Mouse (Mus musculus): ENCODE measurements at regions not wholly inside any gene's neighbourhood (a gene's known extent, or its start where the extent isn't known, plus 50 kb on each side); places are given as distances from the start of the nearest gene placed in this dataset.

DNA sequence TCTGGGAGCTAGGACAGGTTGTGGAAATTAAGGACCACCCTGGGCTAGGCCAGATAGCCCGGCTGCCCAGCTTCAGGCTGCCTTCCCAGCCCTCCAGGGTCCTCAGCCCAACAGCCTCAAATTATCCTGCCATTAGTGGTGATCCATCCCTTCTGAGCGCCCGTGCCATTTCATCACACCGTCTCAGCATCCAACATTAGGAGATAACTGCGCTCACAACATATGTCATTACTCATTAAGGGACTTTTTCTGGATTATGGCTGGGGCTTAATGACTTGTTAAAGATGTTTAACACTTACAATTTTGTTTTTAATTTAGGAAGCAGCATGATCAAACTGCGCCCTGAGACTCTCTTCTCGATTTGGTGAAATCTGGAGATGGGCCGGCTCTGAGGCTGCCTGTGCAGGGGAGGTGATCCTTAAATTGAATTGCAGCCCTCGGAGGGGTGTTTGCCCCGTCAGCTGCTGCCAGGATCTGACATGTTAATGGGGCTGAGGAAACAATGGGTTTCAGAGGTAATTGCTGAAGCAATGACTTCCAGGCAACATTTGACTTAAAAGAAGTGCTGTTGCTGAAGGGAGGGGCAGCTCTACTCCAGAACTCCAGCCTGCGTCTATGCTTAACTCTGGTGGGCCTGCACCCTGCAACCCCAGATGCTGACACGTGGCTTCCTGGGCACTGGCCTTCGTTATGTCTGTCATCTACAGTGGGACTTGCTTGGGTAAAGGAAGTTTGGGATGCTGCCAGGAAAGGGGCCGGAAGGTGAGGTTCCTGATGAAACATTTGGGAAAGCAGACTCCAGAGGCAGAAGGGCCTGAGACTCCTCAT, 154.9 kb downstream of the 3100002H09Rik start:
- WGBS: 42% methylated on average over 14 of the region's 14 CpGs
- no peak for DNase-seq
- H3K4me1 ChIP-seq (ENCODE audit: control insufficient read depth, insufficient read depth, low read length): no peaks in the 10 kb centered on the region
- H3K4me3 ChIP-seq (replicated peaks; ENCODE audit: extremely low read depth, low read depth, low read length): no peak overlapping the region
- no peak for TF ChIP-seq POLR2A (IDR thresholded peaks at IDR 0.05; ENCODE audit: borderline replicate concordance, extremely low read depth, low read depth, low read length)
- no peak for TF ChIP-seq CTCF (IDR thresholded peaks at IDR 0.05; ENCODE audit: insufficient read depth, low read length)

DNA sequence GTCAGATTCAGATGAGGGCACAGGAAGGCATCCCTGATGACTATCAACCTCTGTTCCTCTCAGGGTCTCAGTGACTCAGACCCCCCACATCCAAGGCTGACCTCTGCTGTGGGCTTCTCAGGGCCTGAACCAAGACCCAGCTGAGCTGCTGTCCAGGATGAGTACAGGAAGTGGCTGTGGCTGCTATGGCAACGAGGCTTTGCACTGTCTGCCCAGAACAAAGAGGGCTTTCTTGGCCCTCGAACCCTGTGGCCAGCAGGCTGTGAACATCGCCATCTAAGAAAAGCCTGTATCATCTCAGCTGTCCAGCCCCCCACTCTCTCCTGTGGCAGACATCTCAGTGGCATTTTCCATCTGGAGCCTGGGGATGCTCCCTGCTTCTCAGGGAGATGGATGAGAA, 159.5 kb downstream of the 3100002H09Rik start:
- DNase-seq: no peak
- no peaks in the 10 kb centered on the region for H3K4me1 ChIP-seq (ENCODE audit: control insufficient read depth, insufficient read depth, low read length)
- 22% methylated on average over 3 of the region's 3 CpGs for WGBS
- TF ChIP-seq CTCF (IDR thresholded peaks at IDR 0.05; ENCODE audit: insufficient read depth, low read length) (no peak), POLR2A (IDR thresholded peaks at IDR 0.05; ENCODE audit: borderline replicate concordance, extremely low read depth, low read depth, low read length) (no peak)
- H3K4me3 ChIP-seq (replicated peaks; ENCODE audit: extremely low read depth, low read depth, low read length): no peak overlapping the region

DNA sequence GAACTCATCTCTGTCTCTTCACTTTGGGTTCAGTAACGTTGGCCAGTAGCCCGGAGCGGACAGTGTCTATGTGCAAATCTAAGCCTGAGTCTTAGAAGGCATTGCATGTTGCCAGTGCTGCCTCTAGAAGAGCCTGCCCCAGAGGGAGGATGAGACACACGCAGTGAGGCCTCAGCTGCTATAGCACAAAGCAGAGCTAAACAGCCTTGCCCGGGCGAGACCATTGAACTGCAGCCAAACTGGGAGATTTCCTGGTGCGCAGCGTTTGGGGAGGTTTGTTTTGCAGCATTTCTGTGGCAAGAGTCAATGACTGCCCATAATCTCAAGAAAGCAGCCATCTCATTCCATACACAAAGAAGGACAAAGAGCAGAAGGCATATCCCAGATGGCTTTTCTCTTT, 164.0 kb downstream of the 3100002H09Rik start:
- no peak for DNase-seq
- no peak for TF ChIP-seq CTCF (IDR thresholded peaks at IDR 0.05; ENCODE audit: insufficient read depth, low read length)
- no peak for TF ChIP-seq POLR2A (IDR thresholded peaks at IDR 0.05; ENCODE audit: borderline replicate concordance, extremely low read depth, low read depth, low read length)
- 51% methylated on average over 8 of the region's 8 CpGs for WGBS
- Histone ChIP-seq H3K4me1 (ENCODE audit: control insufficient read depth, insufficient read depth, low read length) (no peaks in the 10 kb centered on the region), H3K4me3 (replicated peaks; ENCODE audit: extremely low read depth, low read depth, low read length) (no peak overlapping the region)

DNA sequence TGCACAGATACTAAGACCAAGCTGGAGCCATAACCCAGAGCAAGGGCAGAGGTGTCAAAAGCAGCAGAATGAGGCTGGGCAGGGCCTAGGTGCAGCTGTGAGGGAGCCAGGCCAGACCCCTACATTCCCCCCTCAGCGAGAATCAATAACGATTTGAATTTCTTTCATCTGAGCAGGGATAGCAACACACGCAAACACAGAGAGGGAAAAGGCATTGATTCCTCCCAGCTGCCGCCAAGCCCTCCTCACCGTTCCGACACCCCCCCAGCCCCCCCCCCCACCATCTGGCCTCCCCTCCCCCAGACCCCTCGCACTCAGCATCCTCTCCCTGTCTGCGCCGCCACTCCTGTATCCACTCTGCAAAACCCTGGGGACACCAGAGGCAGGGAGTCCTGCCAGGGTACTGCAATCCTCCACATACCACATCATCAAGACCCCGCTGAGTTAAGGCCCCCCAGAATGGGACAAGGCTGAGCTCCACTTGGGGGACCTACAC, 166.9 kb downstream of the 3100002H09Rik start:
- Histone ChIP-seq H3K4me3 (replicated peaks; ENCODE audit: extremely low read depth, low read depth, low read length) (no peak overlapping the region), H3K4me1 (ENCODE audit: control insufficient read depth, insufficient read depth, low read length) (no peaks in the 10 kb centered on the region)
- 12% methylated on average over 7 of the region's 10 CpGs for WGBS
- no peak for TF ChIP-seq POLR2A (IDR thresholded peaks at IDR 0.05; ENCODE audit: borderline replicate concordance, extremely low read depth, low read depth, low read length)
- TF ChIP-seq CTCF (IDR thresholded peaks at IDR 0.05; ENCODE audit: insufficient read depth, low read length): no peak
- no peak for DNase-seq

DNA sequence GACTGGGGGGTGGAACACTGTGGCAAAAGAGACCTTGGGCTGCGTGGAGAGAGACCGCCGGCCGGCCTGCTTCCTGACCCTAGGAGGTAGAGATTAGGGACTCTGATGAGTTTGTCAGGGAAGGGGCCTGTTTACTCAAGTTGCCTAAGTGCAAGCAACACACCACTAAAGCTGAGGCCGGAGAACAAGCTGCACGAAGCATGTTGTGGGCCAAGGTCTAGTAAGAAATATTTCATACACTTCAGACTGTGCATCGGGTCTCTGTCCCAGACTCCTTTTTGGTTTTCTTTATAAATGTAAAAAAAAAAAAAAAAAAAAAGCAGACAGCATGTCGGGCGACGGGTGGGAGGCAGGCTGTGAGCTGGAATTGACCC, 167.5 kb downstream of the 3100002H09Rik start:
- Histone ChIP-seq H3K4me3 (replicated peaks; ENCODE audit: extremely low read depth, low read depth, low read length) (no peak overlapping the region), H3K4me1 (ENCODE audit: control insufficient read depth, insufficient read depth, low read length) (no peaks in the 10 kb centered on the region)
- WGBS: 22% methylated on average over 10 of the region's 10 CpGs
- TF ChIP-seq POLR2A (IDR thresholded peaks at IDR 0.05; ENCODE audit: borderline replicate concordance, extremely low read depth, low read depth, low read length): no peak
- no peak for TF ChIP-seq CTCF (IDR thresholded peaks at IDR 0.05; ENCODE audit: insufficient read depth, low read length)
- DNase-seq: no peak

DNA sequence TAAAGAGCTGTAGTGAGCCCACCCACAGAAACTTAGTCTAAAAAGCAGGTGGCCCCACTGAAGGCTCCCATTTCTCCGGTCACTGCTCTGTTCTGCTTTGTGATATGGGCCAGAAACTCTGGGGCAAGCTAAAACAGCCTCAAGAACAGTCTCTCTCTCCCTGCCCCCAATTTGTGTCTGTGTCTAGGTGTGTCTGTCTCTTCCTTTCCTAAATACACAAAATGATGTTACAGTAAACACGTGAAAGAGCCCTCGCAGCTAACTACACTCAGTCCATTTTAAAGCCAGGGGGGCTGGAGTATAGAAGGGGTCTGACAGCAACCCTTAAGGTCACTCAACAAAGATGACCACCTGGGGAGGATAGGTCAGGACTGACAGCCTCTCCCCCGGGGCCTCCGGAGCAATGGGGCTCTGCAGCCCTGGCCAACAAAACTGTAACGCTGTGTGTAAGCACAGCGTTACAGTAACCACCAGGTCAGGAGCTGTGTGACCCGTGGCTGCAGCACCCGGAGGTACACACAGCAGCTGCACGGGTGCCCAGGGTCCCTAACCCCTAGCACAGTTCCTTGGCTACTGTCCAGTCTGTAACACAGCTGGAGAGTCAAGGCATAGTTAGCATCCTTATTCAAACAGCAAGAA, 168.0 kb downstream of the 3100002H09Rik start:
- Histone ChIP-seq H3K4me3 (replicated peaks; ENCODE audit: extremely low read depth, low read depth, low read length) (no peak overlapping the region), H3K4me1 (ENCODE audit: control insufficient read depth, insufficient read depth, low read length) (no peaks in the 10 kb centered on the region)
- no peak for DNase-seq
- TF ChIP-seq CTCF (IDR thresholded peaks at IDR 0.05; ENCODE audit: insufficient read depth, low read length) (no peak), POLR2A (IDR thresholded peaks at IDR 0.05; ENCODE audit: borderline replicate concordance, extremely low read depth, low read depth, low read length) (no peak)
- WGBS: 14% methylated on average over 10 of the region's 10 CpGs

DNA sequence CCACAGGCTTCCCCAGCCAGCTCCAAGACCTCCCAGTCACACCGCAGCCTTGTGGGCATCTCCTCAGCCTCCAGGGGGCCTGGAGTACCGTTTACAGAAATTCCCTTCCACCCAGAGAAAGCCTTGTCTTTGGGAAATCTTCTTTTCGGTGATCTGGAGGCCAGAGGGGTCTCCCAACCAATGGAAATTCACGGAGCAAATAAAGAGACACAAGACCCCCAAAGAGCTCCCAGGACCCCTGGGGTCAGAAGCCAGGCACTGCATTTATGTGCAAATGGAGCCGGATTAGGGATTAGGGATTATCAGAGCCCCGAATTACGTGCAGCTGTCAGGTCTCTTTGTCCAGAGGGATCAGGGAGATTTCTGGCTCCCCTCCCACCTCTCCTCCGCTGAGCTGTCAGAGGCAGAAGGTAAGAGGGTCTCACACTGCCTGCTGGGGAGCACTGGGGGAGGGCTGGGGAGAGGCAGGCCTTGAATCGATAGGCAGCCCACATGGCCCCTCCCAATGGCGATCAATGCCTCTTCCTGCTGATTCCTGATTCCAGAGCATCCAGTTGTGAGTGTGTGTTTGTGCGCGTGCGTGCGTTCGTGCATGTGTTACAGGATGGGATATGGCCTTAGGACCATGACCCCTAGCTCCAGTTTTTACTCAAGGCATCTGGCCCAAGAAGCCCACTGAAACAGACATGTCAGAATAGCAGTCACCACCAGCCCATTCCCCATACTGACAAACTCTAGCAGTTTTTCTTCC, 168.7 kb downstream of the 3100002H09Rik start:
- 24% methylated on average over 15 of the region's 15 CpGs for WGBS
- no peak overlapping the region for H3K4me3 ChIP-seq (replicated peaks; ENCODE audit: extremely low read depth, low read depth, low read length)
- no peak for DNase-seq
- H3K4me1 ChIP-seq (ENCODE audit: control insufficient read depth, insufficient read depth, low read length): no peaks in the 10 kb centered on the region
- no peak for TF ChIP-seq CTCF (IDR thresholded peaks at IDR 0.05; ENCODE audit: insufficient read depth, low read length)
- no peak for TF ChIP-seq POLR2A (IDR thresholded peaks at IDR 0.05; ENCODE audit: borderline replicate concordance, extremely low read depth, low read depth, low read length)

DNA sequence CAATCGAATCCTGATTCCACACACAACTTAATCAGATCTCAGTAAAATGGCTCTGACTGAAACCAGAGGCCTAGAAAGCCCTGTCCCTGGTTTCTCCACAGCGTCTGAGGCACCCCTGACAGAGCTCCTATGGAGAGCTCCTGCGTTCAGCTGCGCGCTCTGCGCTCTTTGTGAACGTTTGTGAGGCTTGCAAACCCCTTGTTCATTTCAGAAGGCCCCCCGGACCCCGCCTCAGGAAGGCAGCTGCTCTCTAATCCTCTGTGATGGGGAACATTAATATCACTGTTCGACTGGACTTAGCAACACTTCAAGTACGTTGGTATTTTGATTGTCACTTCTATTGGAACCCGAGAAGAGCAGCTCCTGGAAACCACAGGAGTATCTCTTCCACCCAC, 175.6 kb downstream of the 3100002H09Rik start:
- H3K4me3 ChIP-seq (replicated peaks; ENCODE audit: extremely low read depth, low read depth, low read length): no peak overlapping the region
- 55% methylated on average over 12 of the region's 12 CpGs for WGBS
- no peaks in the 10 kb centered on the region for H3K4me1 ChIP-seq (ENCODE audit: control insufficient read depth, insufficient read depth, low read length)
- DNase-seq: no peak
- no peak for TF ChIP-seq POLR2A (IDR thresholded peaks at IDR 0.05; ENCODE audit: borderline replicate concordance, extremely low read depth, low read depth, low read length)
- no peak for TF ChIP-seq CTCF (IDR thresholded peaks at IDR 0.05; ENCODE audit: insufficient read depth, low read length)

Measured in lung, adult 2 months (tissue).